Mouse (Mus musculus): Measurements from ENCODE around the gene Utp11.
"Not testable (repeated sequence)": the region's sequence is repeated elsewhere in the genome, so short reads cannot be mapped to it uniquely, and the experiment has no call there.

Utp11 gene

DNA sequence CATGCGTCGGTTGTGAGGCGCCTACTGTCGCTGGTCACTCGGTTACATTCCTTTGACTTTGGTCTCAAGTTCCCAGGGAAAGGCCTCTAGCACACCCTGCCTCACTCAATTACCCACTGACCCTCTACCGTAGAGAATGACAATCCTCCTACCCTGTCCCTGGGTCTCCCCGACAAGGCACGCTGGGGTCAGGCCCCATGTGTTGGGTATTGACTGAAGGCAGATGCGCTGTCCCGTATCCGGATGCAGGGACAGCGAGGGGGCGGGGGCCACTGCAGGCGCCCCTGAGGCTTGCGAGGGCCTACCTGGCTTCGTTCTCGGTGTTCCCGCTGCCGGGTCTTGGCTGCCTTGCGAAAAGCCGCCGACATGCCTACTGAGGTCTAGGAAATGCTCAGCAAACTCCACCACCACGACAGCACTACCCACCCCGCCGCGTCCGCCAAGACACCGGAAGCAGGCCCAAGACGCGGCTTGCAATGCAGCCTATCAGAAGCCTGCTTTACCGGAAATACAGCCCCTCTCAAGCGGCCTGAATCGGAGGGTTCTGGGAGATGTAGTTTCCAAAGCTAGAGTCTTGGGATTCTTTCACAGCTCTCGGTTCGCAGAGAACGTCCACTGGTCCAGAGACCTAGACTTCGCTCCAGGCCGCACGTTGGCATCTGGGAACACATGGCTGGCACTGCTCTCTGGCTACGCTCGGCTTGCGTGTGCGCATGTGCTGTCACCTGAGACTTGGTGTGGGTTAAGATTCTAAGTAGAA, at the start of gene Utp11:
Gene Utp11 (minus strand): TSS at position 466 of the 760 bp plus-strand sequence.
- peak; percentile 90 for DNase-seq (ENCODE audit: low read depth)

DNA sequence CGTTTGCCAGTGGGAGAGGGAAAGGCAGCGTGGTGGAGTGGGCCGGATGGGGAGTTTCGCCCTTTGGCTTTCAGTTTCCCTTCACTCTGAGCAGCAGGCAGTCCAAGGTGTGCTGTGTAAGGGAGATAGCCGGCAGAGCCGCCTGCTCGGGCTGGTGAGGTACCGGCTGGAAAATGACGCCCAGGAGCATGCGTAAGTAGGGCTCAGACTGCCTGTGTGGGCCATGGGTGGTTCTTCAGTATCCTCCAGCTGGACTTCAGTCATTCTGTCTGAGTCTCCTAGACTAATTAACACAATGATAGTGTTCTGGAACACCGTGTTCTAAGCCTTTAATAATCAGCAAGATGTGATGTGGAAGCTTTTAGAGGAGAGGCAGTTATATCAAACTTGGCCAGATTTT, 49.4 kb upstream of the Utp11 start:
- DNase-seq (ENCODE audit: low read depth): no peak

DNA sequence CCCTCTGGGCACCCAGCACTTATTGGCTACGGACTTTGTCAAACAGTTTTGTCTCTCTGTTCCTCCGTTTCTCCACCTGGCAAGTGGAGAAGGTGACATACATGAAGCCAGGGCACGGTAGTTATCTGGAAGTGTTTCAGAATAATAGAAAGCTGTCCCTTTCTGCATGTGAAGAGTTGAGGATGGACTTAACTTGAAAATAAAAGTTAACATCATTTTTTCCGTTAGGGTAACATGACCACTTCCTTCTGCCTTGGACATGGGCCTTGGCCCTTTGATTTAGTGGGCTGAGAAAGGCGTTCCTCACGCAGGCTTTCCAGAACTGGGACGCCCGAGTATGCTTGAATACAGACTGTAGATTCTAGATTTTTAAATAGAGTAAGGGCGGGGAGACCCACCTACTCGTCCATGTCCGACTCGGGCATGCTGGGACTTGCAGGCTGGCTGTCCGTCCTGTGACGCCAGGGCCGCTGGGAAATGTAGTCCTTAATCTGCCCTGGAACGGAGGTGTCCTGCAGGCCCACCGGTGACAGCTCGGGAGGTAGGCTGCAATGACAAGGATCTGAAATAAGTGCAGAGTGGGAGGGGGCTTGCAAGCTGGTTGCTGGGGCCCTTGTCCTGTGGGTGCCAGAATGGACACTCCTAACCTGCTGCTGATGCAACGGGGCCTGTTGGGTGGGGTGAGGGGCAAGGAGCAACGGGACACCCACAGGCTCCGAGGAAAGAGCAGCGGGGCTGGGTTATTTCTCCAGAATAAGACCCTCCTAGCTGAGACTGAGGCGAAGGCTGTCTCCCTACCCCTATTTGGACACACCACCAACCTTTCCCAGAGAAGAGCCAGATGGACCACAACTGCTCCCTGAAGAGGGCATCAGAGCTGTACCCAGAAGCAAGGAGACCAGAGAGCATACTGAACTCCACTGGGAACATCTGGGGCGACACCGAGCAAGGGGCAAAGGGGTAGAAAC, 48.3 kb upstream of the Utp11 start, which contains the start of gene Inpp5b:
Gene Inpp5b (plus strand): TSS at position 475 of the 968 bp plus-strand sequence.
- peak; percentile 57 for DNase-seq (ENCODE audit: low read depth)

DNA sequence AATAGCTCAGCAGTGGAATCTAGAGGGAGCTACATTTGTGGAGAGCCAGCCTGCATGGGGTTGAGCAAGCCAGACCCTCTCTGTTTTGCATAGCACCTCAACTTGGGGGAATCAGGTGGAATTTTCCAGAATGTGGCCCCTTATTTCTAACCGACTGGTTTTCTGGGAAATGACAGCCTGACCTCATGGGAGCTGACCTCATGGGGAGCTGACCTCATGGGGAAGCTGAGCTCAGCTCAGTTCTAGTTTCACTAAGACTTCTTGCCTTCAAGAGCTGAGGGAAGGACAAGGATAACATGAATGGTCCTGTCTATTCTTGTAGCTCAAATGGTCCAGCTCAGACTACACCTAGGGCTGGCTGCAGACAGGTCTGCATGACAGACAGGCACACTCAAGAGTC, 45.4 kb upstream of the Utp11 start:
- no peak for DNase-seq (ENCODE audit: low read depth)

DNA sequence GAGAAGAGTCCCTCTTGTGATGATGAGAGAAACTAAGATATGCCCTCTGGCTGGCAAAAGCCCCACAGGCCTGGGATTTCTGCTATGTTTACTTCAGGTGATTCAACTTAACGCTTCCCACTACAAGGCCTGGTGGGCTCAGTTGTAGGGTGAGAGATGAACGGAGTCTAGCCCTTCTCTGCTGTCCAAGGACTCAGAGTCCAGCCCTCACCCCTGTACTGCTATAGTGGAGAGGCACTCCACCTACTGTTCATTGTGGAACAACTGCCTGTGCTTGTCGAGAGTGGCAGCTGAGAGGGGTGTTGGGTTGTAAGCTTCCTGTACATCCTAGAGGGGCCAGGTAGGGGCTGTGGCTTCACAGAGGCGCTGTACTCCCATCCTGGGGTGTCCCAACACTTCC, 44.6 kb upstream of the Utp11 start:
- no peak for DNase-seq (ENCODE audit: low read depth)

DNA sequence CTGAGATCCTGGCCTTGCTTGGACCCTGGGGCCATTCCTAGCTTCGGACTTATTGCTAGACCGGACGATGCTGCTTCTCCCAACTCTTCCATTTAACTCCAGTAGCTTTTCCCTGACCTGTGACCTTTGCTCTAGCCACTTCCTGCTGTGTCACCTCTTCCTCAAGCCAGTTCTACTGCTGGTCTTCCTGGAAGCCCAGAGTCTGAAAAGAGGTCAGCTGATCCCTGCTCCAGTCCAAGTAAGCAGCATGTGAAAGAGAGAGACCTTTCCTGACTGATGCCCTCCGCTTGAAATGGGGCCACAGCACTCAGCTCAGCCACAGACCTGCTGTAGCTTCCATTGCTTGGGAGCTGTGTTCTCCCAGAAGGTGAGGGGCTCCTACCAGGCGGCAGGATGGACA, 44.1 kb upstream of the Utp11 start:
- no peak for DNase-seq (ENCODE audit: low read depth)

DNA sequence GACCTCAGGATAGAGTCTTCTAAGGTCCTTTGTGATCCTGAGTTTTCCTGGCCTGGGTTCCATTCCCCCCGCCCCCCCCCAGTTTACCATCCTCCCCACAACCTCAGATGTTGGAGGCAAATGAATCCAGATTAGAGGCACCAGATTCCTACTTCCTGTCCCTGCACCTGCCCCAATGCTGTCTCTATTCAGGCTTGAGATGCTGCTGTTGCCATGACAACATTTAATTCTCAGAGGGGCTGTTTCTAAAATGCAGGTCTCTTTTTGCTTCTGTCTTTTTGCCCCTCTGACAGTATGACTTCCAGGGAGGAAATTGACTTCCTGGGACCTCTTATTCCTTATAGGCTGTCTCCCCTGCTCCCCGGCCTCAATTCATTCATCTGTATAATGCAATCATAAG, 43.6 kb upstream of the Utp11 start:
- DNase-seq (ENCODE audit: low read depth): no peak

DNA sequence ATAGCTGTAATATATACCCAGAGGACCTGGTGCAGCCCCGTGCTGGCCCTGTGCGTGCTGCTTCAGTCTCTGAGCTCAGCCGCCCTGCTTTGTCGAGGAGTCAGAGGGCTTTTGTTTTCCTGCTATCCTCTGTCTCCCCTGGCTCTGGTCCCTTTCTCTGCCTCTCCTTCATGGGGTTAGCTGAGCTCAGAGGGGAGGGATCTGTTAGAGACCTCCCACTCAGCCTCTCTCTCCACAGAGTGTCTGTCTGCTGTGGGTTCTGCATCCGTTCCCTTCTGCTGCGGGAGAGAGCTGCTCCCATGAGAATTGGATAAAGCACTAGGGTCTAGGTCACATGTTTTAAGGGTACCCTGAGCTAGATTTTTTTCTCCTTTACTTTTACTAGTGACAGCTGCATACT, 32.7 kb upstream of the Utp11 start:
- DNase-seq (ENCODE audit: low read depth): no peak

DNA sequence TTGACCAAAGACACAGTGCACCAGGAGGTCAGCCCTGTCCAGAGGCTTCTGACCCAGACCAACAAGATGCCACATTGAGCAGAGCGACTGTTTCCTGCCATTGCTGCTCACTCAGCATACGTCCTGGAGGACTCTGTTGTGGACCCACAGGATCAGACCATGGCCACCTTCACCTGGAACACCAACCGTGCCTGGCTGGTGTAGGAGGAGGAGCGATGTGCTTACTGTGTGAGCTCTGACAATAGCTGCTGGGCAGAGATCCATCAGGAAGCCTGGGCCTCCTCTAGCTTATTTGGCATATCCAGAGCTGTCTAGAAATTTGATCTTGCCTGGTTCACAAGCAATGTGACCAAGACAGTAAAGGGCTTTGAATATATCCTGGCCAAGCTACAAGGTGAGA, 25.7 kb upstream of the Utp11 start:
- DNase-seq (ENCODE audit: low read depth): no peak

DNA sequence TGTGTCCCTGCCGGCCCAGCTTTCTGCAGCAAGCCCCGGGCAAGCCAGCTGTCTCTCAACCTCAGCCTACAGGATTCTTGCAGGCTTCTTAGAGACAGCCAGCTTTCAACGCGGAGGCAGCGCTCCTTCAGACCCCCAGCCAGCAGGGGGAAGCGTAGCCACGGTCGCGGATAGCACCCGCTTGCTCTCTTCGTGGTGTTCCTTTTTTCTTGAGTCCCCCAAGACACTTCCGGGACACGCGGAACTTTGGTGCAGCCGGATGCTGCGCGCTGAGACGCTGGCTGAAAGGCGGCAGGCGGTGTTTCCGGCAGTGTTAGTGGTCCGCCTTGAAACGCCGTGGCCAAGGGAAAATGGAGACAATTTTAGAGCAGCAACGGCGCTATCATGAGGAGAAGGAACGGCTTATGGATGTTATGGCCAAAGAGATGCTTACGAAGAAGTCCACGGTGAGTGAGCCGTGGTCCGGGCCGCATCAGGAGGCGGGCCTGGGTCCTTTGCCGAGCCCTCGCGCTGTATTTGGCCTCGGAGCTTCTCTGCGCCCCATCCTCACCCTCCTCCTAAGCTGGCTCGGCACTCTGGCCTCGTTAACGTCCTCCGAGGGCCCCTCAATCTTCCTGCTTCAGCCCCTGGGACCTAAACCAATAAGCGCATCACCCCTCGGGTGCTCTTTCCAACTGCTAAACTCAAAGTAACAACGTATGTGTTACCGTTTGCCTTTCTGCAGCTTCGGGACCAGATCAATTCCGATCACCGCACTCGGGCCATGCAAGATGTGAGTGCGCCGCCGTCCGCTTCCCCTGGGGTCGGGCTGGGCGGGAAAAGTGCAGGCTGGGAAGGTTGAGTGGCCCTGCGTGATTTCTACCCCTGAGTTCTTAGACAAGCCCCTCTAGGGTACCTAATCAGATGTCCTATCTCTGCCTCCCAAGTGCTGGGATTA, 21.4 kb upstream of the Utp11 start, which contains the start of gene Sf3a3:
Gene Sf3a3 (plus strand): TSS at position 232 of the 937 bp plus-strand sequence.
- peak; percentile 98 for DNase-seq (ENCODE audit: low read depth)

DNA sequence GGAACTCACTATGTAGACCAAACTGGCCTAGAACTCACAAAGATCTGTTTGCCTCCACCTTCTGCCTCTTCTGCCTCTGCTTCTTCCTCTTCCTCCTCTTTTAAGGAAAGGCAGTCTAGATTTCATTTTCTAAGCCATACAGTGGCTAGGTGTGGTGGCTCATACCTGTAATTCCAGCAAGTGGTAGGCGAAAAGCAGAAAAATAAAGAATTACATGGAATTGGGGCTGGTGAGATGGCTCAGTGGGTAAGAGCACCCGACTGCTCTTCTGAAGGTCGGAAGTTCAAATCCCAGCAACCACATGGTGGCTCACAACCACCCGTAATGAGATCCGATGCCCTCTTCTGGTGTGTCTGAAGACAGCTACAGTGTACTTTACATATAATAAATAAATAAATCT, 20.4 kb upstream of the Utp11 start:
- not testable (repeated sequence) for DNase-seq (ENCODE audit: low read depth)

DNA sequence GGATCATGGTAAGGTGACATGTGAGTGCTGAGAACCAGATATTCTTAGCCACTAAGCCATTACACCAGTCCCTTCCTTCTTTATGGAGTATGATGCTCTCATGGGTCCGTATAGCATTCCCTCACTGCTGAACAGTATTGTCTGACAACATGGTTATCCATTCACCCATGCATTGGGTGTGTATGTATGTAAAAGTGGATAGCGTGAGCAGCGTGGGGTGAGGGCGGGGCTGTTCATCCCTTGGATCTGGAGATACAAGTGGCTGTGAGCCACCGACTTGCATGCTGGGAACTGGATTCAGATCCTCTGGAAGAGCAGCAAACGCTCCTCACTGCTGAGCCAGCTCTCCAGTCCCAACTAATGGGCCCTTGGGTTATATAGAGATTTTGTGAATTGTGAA, 19.2 kb upstream of the Utp11 start:
- peak; percentile 10 for DNase-seq (ENCODE audit: low read depth)

DNA sequence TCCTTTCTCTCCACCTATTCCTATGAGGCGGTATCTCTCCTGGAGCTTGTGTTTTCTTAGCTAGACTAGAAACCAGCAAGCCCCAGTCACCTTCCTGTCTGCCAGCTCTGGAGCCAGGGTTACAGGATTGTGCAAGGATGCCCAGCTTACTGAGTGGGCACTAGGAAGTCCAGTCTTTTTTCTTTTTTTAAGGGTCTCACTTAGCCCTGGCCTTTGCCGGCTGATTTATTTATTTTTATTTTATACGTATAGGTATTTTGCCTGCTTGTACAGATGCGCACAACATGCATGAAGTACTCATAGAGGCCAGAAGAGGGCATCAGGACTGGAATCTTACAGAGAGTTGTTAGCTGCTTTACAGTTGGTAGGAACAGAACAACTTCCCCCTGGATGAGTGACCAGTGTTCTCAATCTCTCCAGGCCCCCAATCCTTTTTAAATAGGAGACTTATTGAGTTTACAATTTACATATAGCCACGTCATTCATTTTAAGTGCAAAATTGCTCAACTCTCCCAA, 17.4 kb upstream of the Utp11 start:
- DNase-seq (ENCODE audit: low read depth): peak; percentile 81

DNA sequence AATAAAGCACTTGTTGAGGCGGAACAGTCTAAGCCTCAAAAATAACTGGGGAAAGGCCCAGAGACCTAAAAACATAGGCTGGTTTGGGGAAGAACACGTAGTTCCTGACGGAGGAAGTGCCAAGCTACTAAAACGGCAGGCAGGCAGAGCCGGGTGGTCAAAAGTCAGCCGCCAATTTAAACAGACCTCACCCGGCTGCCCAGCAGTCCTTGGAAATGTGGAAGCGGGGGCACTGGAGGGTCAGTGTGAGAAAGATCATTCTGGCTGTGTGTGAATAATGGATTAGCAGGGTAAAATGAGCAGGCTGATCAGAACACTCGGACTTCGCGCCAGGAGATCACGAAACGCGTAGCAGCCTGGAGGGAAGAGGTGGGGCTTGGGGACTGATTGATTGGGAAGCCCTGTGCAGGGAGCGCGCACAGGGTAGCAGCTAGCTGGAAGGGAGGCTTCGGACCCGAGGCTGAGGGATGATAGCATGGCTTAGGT, 16.6 kb upstream of the Utp11 start:
- DNase-seq (ENCODE audit: low read depth): peak; percentile 36

DNA sequence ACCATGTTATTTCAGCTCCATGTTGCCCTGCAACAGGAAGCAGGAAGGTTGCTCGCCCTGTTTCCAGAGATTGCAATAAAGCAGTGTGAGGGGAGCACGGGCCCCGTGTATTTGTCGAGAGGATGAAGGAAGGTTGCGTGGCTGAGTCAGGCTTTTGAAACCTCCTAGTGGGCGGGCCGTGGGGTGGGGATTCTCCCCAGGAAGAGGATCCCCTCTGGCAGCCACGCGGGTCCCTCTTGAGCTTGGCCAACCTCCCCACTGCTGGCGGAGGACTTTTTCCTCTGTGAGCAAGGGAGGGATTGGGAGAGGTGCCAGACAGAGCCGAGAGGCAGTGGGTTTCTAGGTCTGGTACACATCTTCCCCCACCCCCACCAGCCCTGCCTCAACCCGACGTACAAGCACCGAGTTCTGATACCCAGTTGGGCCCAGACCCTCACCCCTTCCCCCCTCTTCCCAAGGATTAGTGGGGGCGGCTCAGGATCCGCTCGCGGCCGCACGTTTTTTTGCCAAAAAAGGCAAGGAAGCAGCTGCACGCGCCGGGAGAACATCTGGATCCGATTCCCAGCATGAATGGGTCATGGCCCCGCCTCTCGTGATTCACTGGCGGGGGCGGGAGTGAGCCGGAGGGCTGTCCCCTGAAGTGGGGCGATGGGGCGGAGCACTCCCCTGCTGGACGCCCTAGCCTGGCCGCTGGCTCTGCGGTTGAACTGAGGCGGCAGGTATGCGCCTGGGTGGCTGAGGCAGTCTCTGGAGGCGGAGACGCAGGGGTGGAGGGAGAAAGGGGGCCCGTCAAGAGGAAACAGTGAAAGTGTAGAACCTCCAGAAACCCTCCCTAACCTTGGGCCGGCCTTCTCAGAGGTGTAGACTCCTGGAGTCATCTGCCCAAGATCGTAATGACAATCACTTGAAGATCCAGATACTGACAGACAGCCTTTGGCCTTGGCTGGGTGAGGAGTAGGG, 15.4 kb upstream of the Utp11 start:
- peak; percentile 71 for DNase-seq (ENCODE audit: low read depth)

DNA sequence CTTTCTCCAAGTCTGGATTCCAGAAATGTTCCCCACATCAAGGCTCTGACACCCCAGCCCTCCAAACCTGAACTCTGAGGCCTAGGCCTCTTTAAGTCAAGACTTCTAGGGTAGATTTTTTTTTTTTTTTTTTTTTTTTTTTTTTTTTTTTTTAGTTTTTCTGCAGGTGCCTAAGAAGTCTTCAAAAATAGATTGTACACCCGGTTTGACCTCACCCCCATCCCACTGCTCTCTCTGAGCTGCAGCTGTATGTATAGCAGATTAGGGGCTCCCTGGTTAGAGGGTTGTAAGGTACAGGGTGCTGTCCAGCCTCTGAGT, 14.8 kb upstream of the Utp11 start:
- not testable (repeated sequence) for DNase-seq (ENCODE audit: low read depth)

DNA sequence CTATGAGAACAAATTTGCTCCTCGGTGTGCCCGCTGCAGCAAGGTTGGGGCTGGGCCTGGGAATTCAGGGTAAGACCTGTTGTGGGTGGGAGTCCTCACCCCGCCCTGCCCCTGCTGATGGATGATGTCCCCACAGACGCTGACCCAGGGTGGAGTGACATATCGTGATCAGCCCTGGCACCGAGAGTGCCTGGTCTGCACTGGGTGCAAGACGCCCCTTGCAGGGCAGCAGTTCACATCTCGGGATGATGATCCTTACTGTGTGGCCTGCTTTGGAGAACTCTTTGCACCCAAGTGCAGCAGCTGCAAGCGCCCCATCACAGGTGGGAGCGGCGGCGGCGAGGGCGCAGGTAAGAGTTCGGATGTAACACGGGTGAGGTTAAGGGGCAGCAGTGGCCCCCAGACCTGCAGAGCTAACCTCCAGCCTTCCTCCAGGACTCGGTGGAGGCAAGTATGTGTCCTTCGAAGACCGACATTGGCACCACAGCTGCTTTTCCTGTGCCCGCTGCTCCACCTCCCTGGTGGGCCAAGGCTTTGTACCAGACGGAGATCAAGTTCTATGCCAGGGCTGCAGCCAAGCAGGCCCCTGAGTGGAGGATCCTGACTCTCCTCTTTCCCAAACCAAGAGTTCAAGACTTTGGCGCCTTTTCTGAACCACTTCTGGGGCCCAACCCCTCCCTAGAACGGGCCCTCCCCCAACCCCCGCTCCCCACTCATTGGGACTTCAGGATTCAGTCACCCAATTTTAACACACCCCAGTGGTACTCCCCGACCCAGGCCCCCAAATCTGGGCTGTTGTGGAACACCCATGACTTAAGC, 14.2 kb upstream of the Utp11 start:
- not testable (repeated sequence) for DNase-seq (ENCODE audit: low read depth)

DNA sequence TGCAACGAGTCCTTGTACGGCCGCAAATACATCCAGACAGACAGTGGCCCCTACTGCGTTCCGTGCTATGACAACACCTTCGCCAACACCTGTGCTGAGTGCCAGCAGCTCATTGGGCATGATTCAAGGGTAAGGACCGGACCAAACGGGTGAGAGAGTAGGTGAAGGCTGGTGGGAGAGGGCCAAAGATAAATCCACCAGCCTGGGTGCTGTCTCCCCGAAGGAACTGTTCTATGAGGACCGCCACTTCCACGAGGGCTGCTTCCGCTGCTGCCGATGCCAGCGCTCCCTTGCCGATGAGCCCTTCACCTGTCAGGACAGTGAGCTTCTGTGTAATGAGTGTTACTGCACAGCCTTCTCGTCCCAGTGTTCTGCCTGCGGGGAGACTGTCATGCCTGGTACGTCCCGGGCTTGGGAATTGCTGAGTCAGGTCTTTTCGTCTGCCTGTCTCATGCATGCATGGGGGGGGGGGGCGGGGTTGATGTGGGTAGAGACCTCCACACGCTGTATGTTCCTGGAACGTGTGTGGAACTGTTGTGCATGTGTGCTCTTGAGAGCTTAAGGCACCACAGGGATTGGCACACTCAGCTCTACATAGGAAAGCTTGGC, 12.4 kb upstream of the Utp11 start:
- no peak for DNase-seq (ENCODE audit: low read depth)

Data from naive thymus-derived CD4-positive, alpha-beta T cell, adult 2 months (primary cell).